Mouse (Mus musculus) kidney, embryonic 14.5 days (tissue): ENCODE data around the gene Daam2. TPM values are rescaled to one million over a fixed set of nuclear protein-coding genes. Genes with fewer than 3 reads are reported as not detected.

Source experiments
- ATAC-seq: fragments of 200-750 bp; cut with Nextera tagmentation; 2 replicates; pipeline ENCODE4 v1.8.0; 2017; ENCODE audit warnings: moderate number of reproducible peaks, mild to moderate bottlenecking, moderate TSS enrichment, moderate library complexity; ENCODE audit not compliant: low FRiP score, low TSS enrichment
- H3K27ac ChIP-seq: fragments of 300-500 bp; sonication (generic); 2 replicates; pipeline ENCODE4 v1.5.1; 2014; ENCODE audit warnings: low read depth, mild to moderate bottlenecking, low read length, moderate library complexity, mixed read lengths
- H3K27me3 ChIP-seq: fragments of 300-500 bp; sonication (generic); 2 replicates; pipeline ENCODE4 v1.6.1; 2014; ENCODE audit warnings: mild to moderate bottlenecking, low read length; ENCODE audit not compliant: control insufficient read depth, insufficient read depth
- H3K36me3 ChIP-seq: fragments of 300-500 bp; sonication (generic); 2 replicates; pipeline ENCODE4 v1.6.1; 2014; ENCODE audit warnings: low read length, mixed read lengths; ENCODE audit not compliant: control insufficient read depth, insufficient read depth
- H3K4me1 ChIP-seq: fragments of 300-500 bp; sonication (generic); 2 replicates; pipeline ENCODE4 v1.6.1; 2014; ENCODE audit warnings: low read length, mixed read lengths; ENCODE audit not compliant: control insufficient read depth, insufficient read depth
- H3K4me2 ChIP-seq: fragments of 300-500 bp; sonication (generic); replicated peaks from 2 replicates; pipeline ENCODE4 v1.6.1; 2014; ENCODE audit warnings: low read depth, mild to moderate bottlenecking, low read length
- H3K4me3 ChIP-seq: fragments of 300-500 bp; sonication (generic); 2 replicates; pipeline ENCODE4 v1.5.1; 2014; ENCODE audit warnings: mild to moderate bottlenecking, low read length
- H3K9ac ChIP-seq: fragments of 300-500 bp; sonication (generic); 2 replicates; pipeline ENCODE4 v1.6.1; 2014; ENCODE audit warnings: low read depth, mild to moderate bottlenecking, low read length, moderate library complexity
- H3K9me3 ChIP-seq: fragments of 300-500 bp; sonication (generic); 2 replicates; pipeline ENCODE4 v1.6.1; 2016; ENCODE audit warnings: low read length; ENCODE audit not compliant: control insufficient read depth
- WGBS: fragments of 180-500 bp; shearing (Covaris S2); extraction: QIAGEN DNeasy Blood & Tissue Kit; methylation state at CpG from one replicate; pipeline ENCODE4 v1.1.7; 2014; 5-methylcytosine and 5-hydroxymethylcytosine counted together
- polyA plus RNA-seq: library from polyadenylated mRNA; unstranded; fragments of >200 nt; fragmentation: Nextera tagmentation; extraction: Ambion mirVana; gene quantifications from 2 replicates; pipeline ENCODE4 v1.2.1, GENCODE M21; 2014

Daam2 gene
- polyA plus RNA-seq, 1 experiment from 2014 or later: 7.9 TPM

DNA sequence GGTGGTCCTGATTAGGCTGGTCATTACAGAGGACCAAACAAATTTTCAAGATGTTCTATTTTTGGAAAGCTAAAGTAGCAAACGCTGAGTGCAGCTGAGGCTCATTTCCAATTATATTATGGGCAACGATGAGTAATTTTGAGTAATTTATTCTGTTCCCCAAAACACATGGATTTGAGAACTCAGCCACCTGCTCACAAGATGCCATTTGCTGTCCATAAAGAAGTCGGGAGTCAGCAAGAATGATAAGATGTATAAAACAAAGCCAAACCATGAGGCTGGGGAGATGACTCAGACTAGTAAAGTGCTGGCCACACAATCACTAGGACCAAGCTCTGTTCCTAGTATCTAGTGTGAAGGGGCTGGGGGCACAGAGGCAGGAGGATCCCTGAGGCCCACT is 79.7 kb downstream of the Daam2 start:
- no peaks in the 10 kb centered on the region for H3K27me3 ChIP-seq
- ATAC-seq: no peak
- H3K4me1 ChIP-seq: 0 out of 2 replicates have a peak, but pooled peaks cover 7% of the 10 kb centered on the region
- 89% methylated on average over 3 of the region's 3 CpGs for WGBS
- H3K4me2 ChIP-seq: no peak overlapping the region
- no peak overlapping the region for H3K27ac ChIP-seq
- no peak overlapping the region for H3K9ac ChIP-seq
- no peaks in the 10 kb centered on the region for H3K36me3 ChIP-seq
- H3K9me3 ChIP-seq: no peaks in the 10 kb centered on the region
- H3K4me3 ChIP-seq: no peak overlapping the region

DNA sequence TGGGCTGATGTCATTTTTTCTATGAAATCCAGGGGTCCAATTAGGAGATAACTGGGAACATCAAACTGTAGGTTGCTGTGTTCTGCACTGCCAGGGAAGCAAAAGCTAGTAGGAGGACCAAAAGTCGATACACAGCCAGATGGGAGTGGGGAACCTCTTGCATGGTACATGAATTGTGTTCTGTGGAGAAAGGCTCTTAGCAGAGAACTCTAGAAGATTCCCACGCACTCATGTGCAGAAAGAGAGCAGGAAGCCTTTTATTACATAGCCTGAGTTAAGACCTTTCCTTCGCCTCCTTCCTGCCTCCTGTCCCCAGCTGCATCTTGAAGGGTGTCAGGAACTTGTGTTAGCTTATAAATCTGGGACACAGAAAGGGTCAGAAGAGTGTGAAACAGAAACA is 82.3 kb downstream of the Daam2 start:
- no peak overlapping the region for H3K4me2 ChIP-seq
- 32% methylated on average over 3 of the region's 3 CpGs for WGBS
- H3K9ac ChIP-seq: no peak overlapping the region
- no peaks in the 10 kb centered on the region for H3K27me3 ChIP-seq
- no peaks in the 10 kb centered on the region for H3K9me3 ChIP-seq
- 0 out of 2 replicates have a peak overlapping the region, but pooled peaks have one; percentile 24 for H3K27ac ChIP-seq
- H3K36me3 ChIP-seq: no peaks in the 10 kb centered on the region; the same call in 1 of the 2 replicates
- ATAC-seq: no peak
- H3K4me1 ChIP-seq: 0 out of 2 replicates have a peak, but pooled peaks cover 7% of the 10 kb centered on the region
- no peak overlapping the region for H3K4me3 ChIP-seq

DNA sequence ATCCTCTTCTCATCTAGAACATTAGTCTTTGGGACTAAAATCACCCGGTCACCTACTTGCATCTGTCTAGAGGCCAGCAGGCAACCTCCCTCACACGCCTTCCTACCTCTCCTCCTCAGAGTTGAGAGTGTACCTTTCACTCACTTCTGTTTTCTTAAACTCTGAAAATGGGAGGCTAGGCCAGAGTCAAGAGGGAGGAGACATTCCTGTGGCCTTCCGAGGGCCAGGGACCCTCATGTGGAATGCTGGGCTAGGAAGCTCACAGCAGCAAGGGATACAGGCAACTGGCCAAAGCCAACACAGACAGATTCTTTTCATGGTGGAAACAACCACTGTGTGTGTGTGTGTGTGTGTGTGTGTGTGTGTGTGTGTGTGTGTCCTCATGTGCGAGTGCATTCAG is 86.8 kb downstream of the Daam2 start:
- Histone ChIP-seq H3K9me3 (no peaks in the 10 kb centered on the region), H3K4me1 (no peaks in the 10 kb centered on the region), H3K27me3 (no peaks in the 10 kb centered on the region), H3K4me2 (no peak overlapping the region), H3K27ac (no peak overlapping the region), H3K36me3 (no peaks in the 10 kb centered on the region; the same call in 1 of the 2 replicates), H3K4me3 (no peak overlapping the region), H3K9ac (no peak overlapping the region)
- ATAC-seq: peak; percentile 88
- WGBS: 41% methylated on average over 4 of the region's 4 CpGs

DNA sequence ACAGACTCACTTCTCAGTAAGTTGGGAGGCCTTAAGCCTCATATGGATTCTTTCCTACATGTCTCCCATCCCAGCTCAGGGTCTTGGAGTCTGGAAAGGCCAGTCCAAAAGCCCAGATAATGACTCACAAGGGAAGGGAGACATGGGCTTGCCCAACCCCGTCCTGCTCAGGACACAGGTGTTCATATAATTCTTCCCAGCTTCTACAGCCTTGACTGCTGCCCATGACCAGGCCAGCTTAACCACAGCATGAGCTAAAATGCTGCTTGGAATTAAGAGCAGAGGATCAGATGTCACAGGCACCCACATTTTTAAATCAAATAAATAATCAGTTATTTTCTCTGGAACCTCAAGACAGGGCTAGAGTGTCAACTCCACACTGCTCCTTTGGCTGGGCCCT is 89.0 kb downstream of the Daam2 start:
- Histone ChIP-seq H3K27ac (no peak overlapping the region), H3K4me1 (no peaks in the 10 kb centered on the region), H3K9me3 (no peaks in the 10 kb centered on the region), H3K27me3 (no peaks in the 10 kb centered on the region), H3K36me3 (no peaks in the 10 kb centered on the region; the same call in 1 of the 2 replicates), H3K4me3 (no peak overlapping the region), H3K9ac (no peak overlapping the region), H3K4me2 (no peak overlapping the region)
- ATAC-seq: no peak
- WGBS: 70% methylated on average over 1 of the region's 1 CpGs

DNA sequence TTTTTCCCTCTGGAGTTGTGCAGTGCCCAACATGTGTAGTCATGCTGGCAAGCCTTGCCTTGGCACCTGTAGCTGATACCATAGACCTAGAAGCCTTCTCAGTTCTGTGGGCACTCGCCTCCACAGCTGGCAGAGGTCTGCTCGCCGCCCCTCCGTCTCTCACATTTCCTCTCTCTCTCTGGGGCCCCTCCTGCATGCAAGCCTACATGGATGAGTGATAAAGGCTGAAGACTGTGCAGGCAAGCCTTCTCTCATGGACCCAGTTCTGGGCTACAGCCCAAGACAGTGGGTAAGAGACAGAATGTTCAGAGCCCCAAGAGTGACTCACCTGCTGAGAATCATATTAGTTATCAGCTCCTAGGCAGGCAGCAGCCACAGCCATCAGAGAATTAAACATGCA is 90.1 kb downstream of the Daam2 start:
- H3K4me3 ChIP-seq: no peak overlapping the region
- H3K27me3 ChIP-seq: no peaks in the 10 kb centered on the region
- no peaks in the 10 kb centered on the region for H3K9me3 ChIP-seq
- H3K4me2 ChIP-seq: no peak overlapping the region
- H3K36me3 ChIP-seq: no peaks in the 10 kb centered on the region; the same call in 1 of the 2 replicates
- no peak overlapping the region for H3K9ac ChIP-seq
- ATAC-seq: no peak
- H3K4me1 ChIP-seq: no peaks in the 10 kb centered on the region
- no peak overlapping the region for H3K27ac ChIP-seq
- 73% methylated on average over 4 of the region's 4 CpGs for WGBS

DNA sequence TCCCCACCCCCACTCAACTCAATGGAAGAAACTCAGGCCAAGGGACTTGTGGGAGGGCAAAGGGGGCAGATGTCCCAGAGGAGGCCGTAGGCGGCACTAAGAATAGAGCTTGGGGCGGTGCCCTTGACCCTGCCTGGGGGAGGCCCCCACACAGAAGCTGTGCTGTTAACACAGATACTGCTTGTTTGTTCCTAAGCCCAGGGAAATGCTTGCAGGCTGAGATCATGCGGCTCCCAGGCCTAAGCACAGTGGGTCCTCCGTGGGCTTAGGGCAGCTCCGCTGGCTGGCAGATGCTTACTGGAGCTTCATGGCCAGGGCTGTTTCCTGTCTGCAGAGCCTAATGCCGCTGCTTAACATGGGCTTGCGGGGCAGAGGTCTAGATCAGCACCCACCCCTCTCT is 91.5 kb downstream of the Daam2 start:
- 67% methylated on average over 8 of the region's 8 CpGs for WGBS
- no peak for ATAC-seq
- H3K4me3 ChIP-seq: no peak overlapping the region

DNA sequence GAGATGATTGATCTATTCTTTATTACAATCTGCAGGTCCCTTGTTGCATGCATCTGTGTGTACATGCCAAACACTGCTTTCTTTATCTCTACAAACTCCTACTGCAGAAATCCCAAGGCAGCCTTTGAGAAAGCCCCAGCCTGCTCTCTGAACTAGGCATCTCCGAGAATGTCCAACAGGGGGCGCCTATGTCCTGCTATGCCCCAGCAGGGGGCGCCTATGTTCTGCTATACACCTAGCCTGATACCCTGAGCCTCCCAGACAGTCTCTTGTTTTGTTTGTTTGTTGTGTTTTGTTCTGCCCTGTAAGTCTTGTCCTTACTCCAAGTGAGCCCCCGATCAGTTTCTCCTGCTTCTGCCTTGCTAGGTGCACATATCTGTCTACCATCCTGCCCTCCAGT is 95.9 kb downstream of the Daam2 start:
- no peaks in the 10 kb centered on the region for H3K4me1 ChIP-seq
- WGBS: 30% methylated on average over 4 of the region's 4 CpGs
- no peaks in the 10 kb centered on the region; the same call in 1 of the 2 replicates for H3K36me3 ChIP-seq
- no peak overlapping the region for H3K9ac ChIP-seq
- H3K4me3 ChIP-seq: no peak overlapping the region
- no peaks in the 10 kb centered on the region for H3K27me3 ChIP-seq
- peak; percentile 30; the same call in 1 of the 2 replicates for ATAC-seq
- H3K9me3 ChIP-seq: no peaks in the 10 kb centered on the region
- H3K27ac ChIP-seq: no peak overlapping the region
- no peak overlapping the region for H3K4me2 ChIP-seq

More for the DNA sequence above, 91.5 kb downstream of the Daam2 start:
- Histone ChIP-seq H3K9ac (no peak overlapping the region), H3K4me2 (no peak overlapping the region), H3K36me3 (no peaks in the 10 kb centered on the region), H3K27me3 (no peaks in the 10 kb centered on the region), H3K4me1 (no peaks in the 10 kb centered on the region), H3K9me3 (no peaks in the 10 kb centered on the region), H3K27ac (no peak overlapping the region)

DNA sequence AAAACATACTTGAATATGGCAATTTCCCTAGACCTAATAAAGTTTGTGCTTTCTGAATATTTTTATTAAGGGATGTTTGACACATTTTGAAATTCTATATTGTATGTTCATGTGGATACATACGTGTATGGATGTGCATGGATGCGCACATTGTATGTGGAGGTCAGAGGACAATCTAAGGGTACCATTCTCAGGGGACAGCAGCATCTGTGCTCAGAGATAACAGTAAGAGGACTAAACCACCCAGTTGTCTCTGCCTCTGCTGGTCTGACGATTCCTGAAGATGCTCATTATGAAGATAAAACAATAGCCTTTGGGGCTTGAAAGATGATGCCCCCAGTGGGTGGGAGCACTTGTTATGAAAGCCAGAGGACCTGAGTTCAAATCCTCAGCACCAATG is 99.3 kb downstream of the Daam2 start:
- Histone ChIP-seq H3K4me2 (no peak overlapping the region), H3K27ac (no peak overlapping the region), H3K36me3 (no peaks in the 10 kb centered on the region; the same call in 1 of the 2 replicates), H3K9me3 (no peaks in the 10 kb centered on the region), H3K4me1 (no peaks in the 10 kb centered on the region), H3K9ac (no peak overlapping the region), H3K27me3 (no peaks in the 10 kb centered on the region), H3K4me3 (no peak overlapping the region)
- 85% methylated on average over 3 of the region's 3 CpGs for WGBS
- no peak for ATAC-seq

DNA sequence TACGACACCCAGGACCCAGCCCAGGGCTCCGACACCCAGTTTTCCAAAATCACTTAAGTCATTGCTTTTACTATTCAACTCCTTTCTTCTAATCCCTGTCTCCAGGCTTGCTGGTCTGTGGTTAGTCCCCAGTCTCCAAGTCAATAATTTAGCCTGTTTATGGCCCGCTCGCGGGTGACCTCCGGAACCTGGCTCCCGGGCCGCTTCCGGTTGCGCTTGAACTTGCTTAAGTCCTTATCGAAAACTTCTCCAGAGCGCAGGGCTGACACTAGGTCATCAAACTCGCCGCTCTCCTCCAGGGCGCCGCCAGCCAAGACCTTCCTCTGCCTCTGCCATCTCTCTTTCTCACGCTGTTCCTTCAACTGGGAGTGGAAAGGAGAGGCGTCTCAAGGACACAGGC is 105.8 kb downstream of the Daam2 start:
- Histone ChIP-seq H3K9ac (no peak overlapping the region), H3K27me3 (no peaks in the 10 kb centered on the region), H3K9me3 (no peaks in the 10 kb centered on the region), H3K4me3 (no peak overlapping the region), H3K4me2 (no peak overlapping the region), H3K36me3 (peaks cover 21% of the 10 kb centered on the region), H3K4me1 (no peaks in the 10 kb centered on the region), H3K27ac (no peak overlapping the region)
- 82% methylated on average over 18 of the region's 18 CpGs for WGBS
- ATAC-seq: no peak
